Mouse (Mus musculus): ENCODE results near the gene Gm7534. TPM values are rescaled to one million over a fixed set of nuclear protein-coding genes. Genes with fewer than 3 reads are reported as not detected.
"Not testable (repeated sequence)": the region's sequence is repeated elsewhere in the genome, so short reads cannot be mapped to it uniquely, and the experiment has no call there.

The Gm7534 gene
- polyA plus RNA-seq, 1 experiment from 2014 or later: not detected

GRCm38 (mm10) chr4:134155961-134156465 lies 46.8 kb downstream of the Gm7534 start:
- Histone ChIP-seq H3K27ac (no peak overlapping the region), H3K9ac (no peak overlapping the region), H3K4me1 (no peaks in the 10 kb centered on the region), H3K4me3 (no peak overlapping the region), H3K36me3 (peaks cover 47% of the 10 kb centered on the region), H3K9me3 (no peaks in the 10 kb centered on the region), H3K27me3 (no peaks in the 10 kb centered on the region), H3K4me2 (replicated peaks) (no peak overlapping the region)
- 87% methylated on average over 10 of the region's 10 CpGs for WGBS
- ATAC-seq (ENCODE audit: low FRiP score, low read depth): no peak

GRCm38 (mm10) chr4:134155531-134155930 lies 47.3 kb downstream of the Gm7534 start:
- Histone ChIP-seq H3K4me2 (replicated peaks) (no peak overlapping the region), H3K27ac (no peak overlapping the region), H3K4me3 (no peak overlapping the region), H3K9ac (no peak overlapping the region), H3K27me3 (no peaks in the 10 kb centered on the region), H3K9me3 (no peaks in the 10 kb centered on the region), H3K4me1 (no peaks in the 10 kb centered on the region), H3K36me3 (peaks cover 52% of the 10 kb centered on the region)
- ATAC-seq (ENCODE audit: low FRiP score, low read depth): no peak
- 90% methylated on average over 6 of the region's 6 CpGs for WGBS

GRCm38 (mm10) chr4:134154354-134154753 lies 48.5 kb downstream of the Gm7534 start:
- no peak overlapping the region for H3K4me3 ChIP-seq
- no peak overlapping the region for H3K4me2 ChIP-seq (replicated peaks)
- H3K36me3 ChIP-seq: peaks cover 61% of the 10 kb centered on the region
- no peak for ATAC-seq (ENCODE audit: low FRiP score, low read depth)
- H3K27me3 ChIP-seq: no peaks in the 10 kb centered on the region
- H3K9ac ChIP-seq: no peak overlapping the region
- WGBS: 96% methylated on average over 3 of the region's 3 CpGs
- H3K27ac ChIP-seq: no peak overlapping the region
- no peaks in the 10 kb centered on the region for H3K9me3 ChIP-seq
- H3K4me1 ChIP-seq: no peaks in the 10 kb centered on the region

GRCm38 (mm10) chr4:134153656-134154055 lies 49.1 kb downstream of the Gm7534 start:
- ATAC-seq (ENCODE audit: low FRiP score, low read depth): no peak
- H3K4me2 ChIP-seq (replicated peaks): no peak overlapping the region
- no peak overlapping the region for H3K9ac ChIP-seq
- no peaks in the 10 kb centered on the region for H3K9me3 ChIP-seq
- H3K4me3 ChIP-seq: no peak overlapping the region
- H3K36me3 ChIP-seq: peaks cover 68% of the 10 kb centered on the region
- H3K27me3 ChIP-seq: no peaks in the 10 kb centered on the region
- H3K27ac ChIP-seq: no peak overlapping the region
- WGBS: 90% methylated on average over 3 of the region's 3 CpGs
- H3K4me1 ChIP-seq: no peaks in the 10 kb centered on the region

GRCm38 (mm10) chr4:134152112-134152511 lies 50.7 kb downstream of the Gm7534 start:
- Histone ChIP-seq H3K36me3 (peaks cover 83% of the 10 kb centered on the region), H3K27ac (no peak overlapping the region), H3K4me2 (replicated peaks) (no peak overlapping the region), H3K27me3 (no peaks in the 10 kb centered on the region), H3K4me3 (no peak overlapping the region), H3K9ac (no peak overlapping the region), H3K9me3 (no peaks in the 10 kb centered on the region), H3K4me1 (no peaks in the 10 kb centered on the region)
- no peak for ATAC-seq (ENCODE audit: low FRiP score, low read depth)
- WGBS: 84% methylated on average over 3 of the region's 3 CpGs

- H3K9me3 ChIP-seq: no peaks in the 10 kb centered on the region
- H3K27ac ChIP-seq: no peak overlapping the region
- WGBS: 85% methylated on average over 4 of the region's 4 CpGs
- no peak for ATAC-seq (ENCODE audit: low FRiP score, low read depth)
- H3K4me3 ChIP-seq: no peak overlapping the region
- H3K27me3 ChIP-seq: no peaks in the 10 kb centered on the region
- H3K36me3 ChIP-seq: peaks cover 81% of the 10 kb centered on the region
- no peak overlapping the region for H3K4me2 ChIP-seq (replicated peaks)
- H3K9ac ChIP-seq: no peak overlapping the region
- no peaks in the 10 kb centered on the region for H3K4me1 ChIP-seq
Measured at GRCm38 (mm10) chr4:134149389-134149788, 53.4 kb downstream of the Gm7534 start.

GRCm38 (mm10) chr4:134144297-134144696 lies 58.5 kb downstream of the Gm7534 start:
- 95% methylated on average over 5 of the region's 5 CpGs for WGBS
- not testable (repeated sequence) for H3K4me3 ChIP-seq; ATAC-seq (ENCODE audit: low FRiP score, low read depth); H3K27me3 ChIP-seq; H3K9ac ChIP-seq; H3K9me3 ChIP-seq; H3K27ac ChIP-seq; H3K4me1 ChIP-seq; H3K4me2 ChIP-seq (replicated peaks)
- H3K36me3 ChIP-seq: peaks cover 46% of the 10 kb centered on the region

Other genes starting within 250 kb of the Gm7534 start
- 2,551 and 2,596 TPM in 2 replicates for gene Hmgn2, start 234.4 kb downstream of the Gm7534 start, polyA plus RNA-seq (2015; fragmentation: Nextera tagmentation; extraction: Ambion mirVana)
- gene Dhdds, start 202.1 kb downstream of the Gm7534 start, polyA plus RNA-seq (2015; fragmentation: Nextera tagmentation; extraction: Ambion mirVana): 45.1 and 45.6 TPM in 2 replicates
- 0.14 and 0.38 TPM in 2 replicates for gene Lin28a, start 184.2 kb downstream of the Gm7534 start, polyA plus RNA-seq (2015; fragmentation: Nextera tagmentation; extraction: Ambion mirVana)
- gene Zfp683, start 149.2 kb downstream of the Gm7534 start, polyA plus RNA-seq (2015; fragmentation: Nextera tagmentation; extraction: Ambion mirVana): not detected in 2 replicates
- gene Crybg2, start 142.2 kb downstream of the Gm7534 start, polyA plus RNA-seq (2015; fragmentation: Nextera tagmentation; extraction: Ambion mirVana): 4.9 and 5.4 TPM in 2 replicates
- gene Cd52, start 107.9 kb downstream of the Gm7534 start, polyA plus RNA-seq (2015; fragmentation: Nextera tagmentation; extraction: Ambion mirVana): 10.6 and 11.4 TPM in 2 replicates
- 13.6 and 14.3 TPM in 2 replicates for gene Ubxn11, start 100.4 kb downstream of the Gm7534 start, polyA plus RNA-seq (2015; fragmentation: Nextera tagmentation; extraction: Ambion mirVana)
- 420 and 444 TPM in 2 replicates for gene Sh3bgrl3, start 74.2 kb downstream of the Gm7534 start, polyA plus RNA-seq (2015; fragmentation: Nextera tagmentation; extraction: Ambion mirVana)
- 33.3 and 34.9 TPM in 2 replicates for gene Cep85, start 15.9 kb downstream of the Gm7534 start, polyA plus RNA-seq (2015; fragmentation: Nextera tagmentation; extraction: Ambion mirVana)
- 0.23 TPM in 1 of 2 replicates, not detected in the other for gene Catsper4, start 24.4 kb upstream of the Gm7534 start, polyA plus RNA-seq (2015; fragmentation: Nextera tagmentation; extraction: Ambion mirVana)
- 1.8 and 2.0 TPM in 2 replicates for gene Cnksr1, start 35.4 kb upstream of the Gm7534 start, polyA plus RNA-seq (2015; fragmentation: Nextera tagmentation; extraction: Ambion mirVana)
- gene E130218I03Rik, start 40.7 kb upstream of the Gm7534 start, polyA plus RNA-seq (2015; fragmentation: Nextera tagmentation; extraction: Ambion mirVana): 0.23 and 0.66 TPM in 2 replicates
- gene Zfp593, start 42.6 kb upstream of the Gm7534 start, polyA plus RNA-seq (2015; fragmentation: Nextera tagmentation; extraction: Ambion mirVana): 15.6 and 17.8 TPM in 2 replicates
- gene Gm30191, start 43.9 kb upstream of the Gm7534 start, polyA plus RNA-seq (2015; fragmentation: Nextera tagmentation; extraction: Ambion mirVana): not detected in 2 replicates
- gene Grrp1, start 51.1 kb upstream of the Gm7534 start, polyA plus RNA-seq (2015; fragmentation: Nextera tagmentation; extraction: Ambion mirVana): 4.7 and 5.3 TPM in 2 replicates
- 21.7 and 22.6 TPM in 2 replicates for gene Pdik1l, start 84.9 kb upstream of the Gm7534 start, polyA plus RNA-seq (2015; fragmentation: Nextera tagmentation; extraction: Ambion mirVana)
- gene Trim63, start 112.1 kb upstream of the Gm7534 start, polyA plus RNA-seq (2015; fragmentation: Nextera tagmentation; extraction: Ambion mirVana): 5.3 and 6.2 TPM in 2 replicates
- 0.18 and 0.24 TPM in 2 replicates for gene Slc30a2, start 140.2 kb upstream of the Gm7534 start, polyA plus RNA-seq (2015; fragmentation: Nextera tagmentation; extraction: Ambion mirVana)
- gene Extl1, start 180.8 kb upstream of the Gm7534 start, polyA plus RNA-seq (2015; fragmentation: Nextera tagmentation; extraction: Ambion mirVana): 8.3 and 9.2 TPM in 2 replicates
- gene Pafah2, start 193.3 kb upstream of the Gm7534 start, polyA plus RNA-seq (2015; fragmentation: Nextera tagmentation; extraction: Ambion mirVana): 11.3 and 12.9 TPM in 2 replicates